Mouse (Mus musculus) brain, embryonic 14.5 days (tissue): ENCODE data around the gene Olfr665.

Experiments
- CTCF ChIP-seq: fragments of 200-500 bp; IDR thresholded peaks from 2 replicates; pipeline ENCODE4 v1.5.1; 2012; ENCODE audit warnings: inconsistent platforms, mild to moderate bottlenecking, moderate library complexity, borderline replicate concordance; ENCODE audit not compliant: insufficient read depth, insufficient read length; ENCODE audit errors: extremely low read depth
- POLR2A ChIP-seq: fragments of 200-500 bp; IDR thresholded peaks from 2 replicates; pipeline ENCODE4 v1.6.1; 2012; ENCODE audit warnings: mild to moderate bottlenecking, inconsistent platforms, borderline replicate concordance; ENCODE audit not compliant: poor library complexity, insufficient read depth, insufficient read length, severe bottlenecking; ENCODE audit errors: extremely low read depth

GRCm38 (mm10) chr7:104842503-104842902, 35.3 kb upstream of the Olfr665 start, which contains the start of gene Usp17lb:
- TF ChIP-seq POLR2A (no peak), CTCF (no peak)
